Mouse (Mus musculus) myocyte (in vitro differentiated cells): ENCODE results near the gene Bbs4.

Experiments used
- E2F4 ChIP-seq: IDR thresholded peaks from one replicate; pipeline ENCODE4 v1.6.1; 2011; ENCODE audit warnings: mild to moderate bottlenecking, control low read depth, moderate library complexity; ENCODE audit not compliant: insufficient read depth
- MAX ChIP-seq: IDR thresholded peaks from one replicate; pipeline ENCODE4 v1.6.1; 2011; ENCODE audit warnings: low read depth, mild to moderate bottlenecking, control low read depth
- MYOD1 ChIP-seq, 3 experiments: IDR thresholded peaks; one replicate each; pipeline ENCODE4 v1.6.1; 2011; ENCODE audit warnings: control low read depth in 2 of 3, low read depth in 2 of 3, mild to moderate bottlenecking in 2 of 3, moderate library complexity in 1 of 3; ENCODE audit not compliant: insufficient read length in 2 of 3, control insufficient read depth in 1 of 3
- MYOG ChIP-seq, 3 experiments: IDR thresholded peaks; one replicate each; pipeline ENCODE4 v1.6.1; 2011; ENCODE audit warnings: control low read depth in 2 of 3, low read depth in 2 of 3, mild to moderate bottlenecking in 2 of 3; ENCODE audit not compliant: insufficient read length in 2 of 3, control insufficient read depth in 1 of 3, insufficient read depth in 1 of 3
- POLR2A ChIP-seq: IDR thresholded peaks from one replicate; pipeline ENCODE4 v1.6.1; 2011; ENCODE audit warnings: low read depth, mild to moderate bottlenecking, control low read depth, moderate library complexity; ENCODE audit not compliant: insufficient read length
- POLR2AphosphoS2 ChIP-seq: IDR thresholded peaks from one replicate; pipeline ENCODE4 v1.6.1; 2011; ENCODE audit warnings: low read depth, control low read depth; ENCODE audit not compliant: insufficient read length
- REST ChIP-seq: IDR thresholded peaks from one replicate; pipeline ENCODE4 v1.6.1; 2011; ENCODE audit warnings: mild to moderate bottlenecking, control low read depth, moderate library complexity; ENCODE audit not compliant: insufficient read depth, insufficient read length
- SRF ChIP-seq: IDR thresholded peaks from one replicate; pipeline ENCODE4 v1.6.1; 2011; ENCODE audit warnings: low read depth; ENCODE audit not compliant: control insufficient read depth, insufficient read length
- TCF12 ChIP-seq: IDR thresholded peaks from one replicate; pipeline ENCODE4 v1.6.1; 2011; ENCODE audit warnings: mild to moderate bottlenecking, control low read depth; ENCODE audit not compliant: poor library complexity, insufficient read depth, severe bottlenecking
- TCF3 ChIP-seq: IDR thresholded peaks from one replicate; pipeline ENCODE4 v1.6.1; 2011; ENCODE audit warnings: low read depth, control low read depth; ENCODE audit not compliant: insufficient read length
- USF1 ChIP-seq: IDR thresholded peaks from one replicate; pipeline ENCODE4 v1.6.1; 2011; ENCODE audit warnings: low read depth, mild to moderate bottlenecking, control low read depth, moderate library complexity

- no peak for TF ChIP-seq MAX
- no peak for TF ChIP-seq TCF12
- TF ChIP-seq POLR2A, result no peak
- TF ChIP-seq E2F4, result no peak
- TF ChIP-seq MYOD1 (IDR thresholded peaks at IDR 0.05; ENCODE audit: control insufficient read depth in 1 of 3, insufficient read length in 2 of 3, low read depth in 2 of 3), result no peak
- TF ChIP-seq REST, result no peak
- TF ChIP-seq USF1, result no peak
- no peak for TF ChIP-seq MYOG (IDR thresholded peaks at IDR 0.05; ENCODE audit: control insufficient read depth in 1 of 3, insufficient read depth in 1 of 3, insufficient read length in 2 of 3, low read depth in 2 of 3)
- no peak for TF ChIP-seq POLR2AphosphoS2
- no peak for TF ChIP-seq SRF
- no peak for TF ChIP-seq TCF3
Observed at GRCm38 (mm10) chr9:59291688-59292492, 61.4 kb downstream of the Bbs4 start.
